Mouse (Mus musculus) spleen, adult 18-20 months (tissue): ENCODE results near the gene Them7.
A peak's percentile ranks its signal among the peaks of the same experiment; 100 is the strongest.

Source experiments
- DNase-seq, 2 experiments: peaks; one replicate each; pipeline ENCODE4 v3.0.0; 2022; ENCODE audit warnings: mixed read lengths in 2 of 2

Them7 gene

DNA sequence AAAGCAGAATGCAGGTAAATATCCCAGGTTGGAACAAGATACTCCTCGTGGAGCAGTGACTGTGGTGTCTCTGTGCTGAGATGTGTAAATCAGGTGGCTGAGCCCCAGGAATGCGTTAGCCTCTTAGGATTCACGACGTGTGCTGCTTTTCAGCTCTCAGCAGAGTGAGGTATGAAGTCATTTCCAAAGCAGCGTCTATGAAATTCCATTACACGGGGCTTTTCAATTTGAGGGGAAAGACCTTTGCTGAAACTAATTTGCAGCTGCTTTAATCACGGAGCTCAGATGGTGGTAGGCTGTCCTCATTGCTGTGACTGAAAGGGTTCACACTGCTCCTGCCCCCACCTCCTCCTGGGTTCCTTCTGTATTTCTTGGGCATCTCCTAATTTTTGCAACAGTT is 87.9 kb downstream of the Them7 start:
- DNase-seq: no peak

DNA sequence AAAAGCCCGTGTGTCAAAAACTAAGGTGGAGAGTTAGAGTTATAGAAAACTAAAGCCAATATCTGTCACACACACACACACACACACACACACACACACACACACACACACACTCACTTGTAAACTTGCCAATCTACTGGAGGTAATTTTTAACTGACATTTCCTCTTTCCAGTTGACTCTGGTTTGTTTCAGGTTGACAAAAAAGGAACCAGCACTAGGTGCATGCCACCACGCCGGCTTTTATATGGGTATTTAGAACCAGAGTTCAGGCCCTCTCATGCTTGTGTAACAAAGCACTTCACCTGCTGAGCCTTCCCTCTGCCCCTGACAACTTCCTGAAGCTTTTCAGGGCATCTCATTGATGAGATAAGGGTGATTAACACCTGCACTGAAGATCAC is 89.0 kb downstream of the Them7 start:
- no peak for DNase-seq

DNA sequence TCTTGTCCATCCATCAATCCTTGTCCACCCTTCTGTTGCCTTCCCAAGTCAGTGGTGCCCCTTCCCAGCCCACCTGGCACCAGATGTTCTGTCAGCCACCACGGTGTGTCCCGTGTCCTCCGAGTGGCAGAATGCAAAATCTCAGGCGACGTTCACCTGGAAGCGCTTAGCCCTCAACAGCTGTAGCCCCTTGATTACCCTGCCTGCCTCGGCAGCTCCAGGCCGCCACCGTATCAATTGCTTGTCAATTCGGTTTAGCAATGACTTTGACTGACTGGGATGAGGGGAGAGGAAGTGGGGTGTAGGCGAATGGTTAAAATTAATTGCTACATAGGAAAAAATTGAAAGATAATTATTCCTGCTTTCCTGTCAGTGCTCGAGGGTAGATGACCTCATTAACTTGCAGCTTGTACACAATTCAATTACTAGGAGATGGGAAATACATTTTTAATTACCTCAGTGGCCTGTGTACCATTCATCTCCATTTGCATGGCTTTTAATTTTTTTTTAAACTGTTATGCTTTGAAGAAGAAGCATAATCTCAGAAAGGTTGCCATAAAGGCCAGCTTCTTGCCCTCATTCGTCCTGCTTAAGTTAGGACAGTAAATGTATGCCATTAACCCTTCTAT is 93.5 kb downstream of the Them7 start:
- no peak for DNase-seq

DNA sequence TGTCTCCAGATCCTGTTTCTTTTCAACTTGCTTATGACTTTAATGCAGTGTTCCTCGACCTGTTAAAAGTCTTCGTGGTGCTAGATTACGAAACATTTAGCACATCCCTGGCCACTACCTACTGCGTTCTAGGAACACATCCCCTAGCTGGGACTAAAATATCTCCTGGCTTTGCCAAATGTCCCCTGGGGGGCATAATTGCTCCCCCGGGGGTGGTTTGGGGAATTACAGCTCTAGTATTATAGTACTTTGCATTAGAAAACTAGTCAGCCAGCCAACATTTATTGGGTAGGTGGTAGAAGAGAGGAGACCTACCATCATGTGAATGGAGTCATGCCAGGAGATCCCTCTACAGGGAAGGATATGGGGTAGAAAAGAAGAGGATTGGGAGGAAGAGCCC is 101.9 kb downstream of the Them7 start:
- DNase-seq: no peak

DNA sequence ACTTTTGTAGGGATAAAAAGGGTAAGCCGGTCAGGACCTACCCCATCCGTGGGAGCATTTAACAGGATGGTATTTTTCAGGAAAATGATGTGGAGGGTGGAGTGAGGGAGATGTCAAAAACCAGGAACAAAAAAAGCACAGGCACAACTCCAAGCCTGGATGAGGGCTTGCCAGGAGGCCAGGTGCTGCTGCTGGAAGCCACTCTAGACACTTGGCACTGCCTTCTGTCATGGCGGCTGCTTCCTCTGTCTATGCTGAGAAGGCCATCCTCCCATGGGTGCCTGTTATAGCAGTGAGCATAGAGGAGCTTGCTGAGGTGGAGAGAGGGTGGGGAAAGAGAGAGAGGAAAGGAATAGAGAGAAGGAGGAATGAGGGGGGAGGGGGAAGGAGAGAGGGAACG is 105.9 kb downstream of the Them7 start:
- DNase-seq: no peak

DNA sequence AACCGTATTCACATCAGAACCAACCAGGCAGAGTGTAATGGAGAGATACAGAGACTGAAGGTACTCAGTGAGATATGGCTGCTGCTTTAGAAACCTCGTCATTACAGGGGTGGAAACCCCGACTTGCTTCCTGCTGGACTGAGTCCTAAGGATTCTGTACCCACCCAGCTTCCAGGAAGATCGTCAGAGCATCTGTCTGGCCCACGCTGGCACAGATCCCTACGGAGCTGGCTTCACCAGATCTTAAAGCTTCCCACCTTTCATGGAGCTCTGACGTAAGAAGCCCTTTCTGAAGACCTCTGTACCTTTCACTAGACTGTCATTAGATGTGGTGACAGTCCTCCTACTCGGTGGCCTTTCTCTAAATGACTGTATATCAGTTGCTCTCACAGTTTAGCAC is 109.0 kb downstream of the Them7 start:
- no peak for DNase-seq

DNA sequence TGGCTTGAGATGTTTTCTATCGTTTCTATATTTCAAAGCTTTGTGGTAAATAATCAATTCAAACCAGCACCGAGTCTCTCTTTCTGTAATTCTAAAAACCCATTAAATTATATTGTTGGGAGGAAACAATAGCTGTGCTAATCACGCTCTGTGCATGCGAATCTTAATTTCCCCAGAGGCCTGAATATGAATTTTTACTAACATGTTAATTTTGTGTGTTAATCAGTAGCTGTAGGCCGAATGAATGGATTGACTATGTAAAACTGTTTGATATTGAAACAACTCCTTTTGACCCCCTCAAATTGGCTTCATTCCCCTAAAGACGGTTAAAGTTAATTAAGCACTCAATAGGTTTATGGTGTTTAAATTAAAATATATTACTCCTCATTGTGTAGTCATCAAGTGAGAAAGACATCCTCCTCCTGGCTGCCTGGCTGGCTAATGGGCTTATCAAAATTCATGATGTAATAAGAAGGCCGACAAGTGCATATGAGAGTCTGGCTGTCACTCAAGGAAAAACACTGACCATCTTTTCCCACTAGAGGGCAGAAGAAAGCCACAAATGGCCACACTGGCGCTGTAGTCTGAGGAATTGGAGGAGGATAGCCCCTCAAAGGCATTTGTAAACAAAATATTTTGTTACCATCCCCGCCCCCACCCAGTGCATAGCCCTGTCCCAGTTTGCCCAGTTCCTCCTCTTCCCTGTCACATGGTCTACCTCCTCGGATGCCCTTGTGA is 110.0 kb downstream of the Them7 start:
- DNase-seq: peak in 1 of 2 experiments; percentile 11

DNA sequence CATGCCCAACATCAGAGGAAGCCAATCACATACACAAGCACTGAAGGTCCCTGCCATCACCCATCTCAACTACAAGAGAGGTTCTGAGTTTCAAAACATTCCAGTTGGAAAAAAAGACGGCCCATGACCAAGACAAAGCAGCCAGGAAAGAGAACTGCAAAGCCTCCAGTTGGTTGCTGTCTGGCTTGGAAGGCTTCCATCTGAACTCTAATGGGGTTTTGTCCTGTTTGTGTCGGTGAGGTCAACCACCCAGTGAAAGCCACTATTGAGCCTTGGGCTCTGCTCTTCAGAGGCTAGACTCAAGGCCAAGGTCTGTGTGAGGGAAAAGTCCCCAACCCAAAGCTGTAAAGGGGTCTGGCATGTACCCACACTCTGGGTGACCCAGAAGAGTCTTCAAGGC is 111.5 kb downstream of the Them7 start:
- no peak for DNase-seq

DNA sequence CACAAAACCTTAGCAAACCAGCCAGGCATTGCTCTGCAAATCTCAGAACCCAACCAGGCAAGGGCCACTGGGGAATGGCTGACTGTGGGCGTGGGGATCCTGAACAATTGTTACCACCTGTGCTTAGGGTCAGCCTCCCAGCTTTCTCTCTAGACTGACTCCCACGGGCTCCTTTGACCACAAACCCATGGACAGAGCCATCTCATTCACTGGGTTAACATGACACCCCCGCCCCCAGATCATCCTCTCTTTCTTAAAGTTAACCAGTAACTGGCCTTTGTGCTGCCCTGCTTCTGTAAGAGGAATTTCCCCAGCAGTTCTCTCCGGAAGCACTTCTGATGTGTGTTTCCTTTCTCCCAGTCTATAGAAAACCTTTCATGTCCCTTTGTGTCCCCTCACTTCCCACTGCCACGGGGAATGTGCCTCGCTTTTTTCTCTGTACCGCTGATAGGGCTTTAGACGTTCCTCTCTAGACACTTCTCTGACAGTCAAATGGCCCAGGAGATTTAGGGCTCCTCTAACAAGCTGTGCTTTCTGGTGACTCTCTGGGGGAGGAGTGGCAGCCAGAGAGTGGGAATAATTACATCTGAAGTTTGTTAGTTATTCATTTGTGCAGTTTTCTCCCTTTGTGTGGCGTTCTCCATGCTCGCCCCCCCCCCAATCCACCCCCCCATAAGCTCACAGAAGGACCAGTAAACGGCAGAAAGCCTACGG is 112.4 kb downstream of the Them7 start:
- no peak for DNase-seq

DNA sequence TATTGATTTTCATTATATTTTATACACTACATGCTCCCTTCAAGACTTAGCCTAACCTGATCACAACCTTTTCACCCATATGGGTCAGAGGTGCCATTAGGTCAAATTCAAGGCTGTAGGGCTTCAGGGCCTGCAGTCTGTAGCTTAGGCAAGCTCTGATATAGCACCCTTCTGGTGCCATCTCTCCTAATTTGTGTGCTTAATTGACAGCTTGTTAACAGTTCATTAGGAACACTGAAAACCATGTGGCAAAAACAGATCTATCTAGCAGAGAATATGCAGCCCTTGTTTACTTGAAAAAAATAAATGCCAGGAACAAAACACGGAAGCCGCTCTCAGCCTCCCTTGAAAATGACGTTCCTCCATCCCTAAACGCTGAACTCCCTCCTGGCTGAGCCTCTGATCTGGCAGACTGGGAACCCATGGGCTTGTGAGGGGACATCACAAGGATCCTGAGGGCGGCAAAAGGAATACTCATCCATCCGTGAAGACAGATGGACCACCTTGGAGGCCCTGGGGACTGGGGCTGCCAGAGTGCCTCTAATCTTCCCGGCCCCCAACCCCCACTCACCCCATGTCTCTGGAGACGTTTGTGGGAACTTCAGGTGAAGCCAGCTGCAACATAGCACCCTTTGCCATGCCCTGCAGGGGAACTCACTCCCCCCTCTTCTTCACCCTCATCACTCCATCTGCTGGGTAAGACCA is 113.2 kb downstream of the Them7 start:
- DNase-seq: no peak

DNA sequence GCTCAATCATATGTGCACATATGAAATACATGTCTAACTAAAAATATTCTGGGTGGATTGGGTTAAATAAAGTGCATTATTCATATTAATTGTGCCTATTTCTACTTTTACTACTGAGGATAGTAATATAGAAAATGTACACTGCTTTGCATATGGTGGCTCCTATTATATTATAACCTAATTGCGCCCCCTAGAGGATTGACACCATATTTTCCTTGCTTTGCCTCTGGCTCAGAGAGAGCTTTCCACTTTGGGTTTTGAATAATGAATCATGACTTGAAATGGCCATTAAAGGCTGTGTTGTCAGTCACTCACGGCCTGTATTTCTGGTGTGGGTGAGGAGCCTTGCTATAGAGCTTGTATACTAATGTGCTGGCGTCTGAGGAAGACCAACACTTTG is 115.9 kb downstream of the Them7 start:
- no peak for DNase-seq

DNA sequence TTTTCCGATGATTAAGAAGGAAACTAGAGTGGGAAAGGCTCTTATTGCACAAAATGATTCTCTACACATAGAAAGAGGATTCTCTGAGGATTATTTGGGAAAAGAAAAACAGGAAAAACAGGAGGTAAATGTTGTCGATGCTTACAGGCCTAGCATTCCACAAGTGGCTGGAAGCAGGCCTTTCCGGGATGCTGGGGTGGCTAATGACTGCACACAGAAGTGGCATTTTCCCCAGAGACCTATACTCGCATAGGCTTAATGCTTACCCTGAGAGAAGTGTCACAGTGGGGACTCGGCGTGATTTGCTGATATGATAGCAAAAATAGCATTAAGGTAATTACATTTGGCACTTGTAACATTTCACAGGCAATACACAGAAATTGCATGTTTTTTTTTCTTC is 124.8 kb downstream of the Them7 start:
- no peak for DNase-seq

DNA sequence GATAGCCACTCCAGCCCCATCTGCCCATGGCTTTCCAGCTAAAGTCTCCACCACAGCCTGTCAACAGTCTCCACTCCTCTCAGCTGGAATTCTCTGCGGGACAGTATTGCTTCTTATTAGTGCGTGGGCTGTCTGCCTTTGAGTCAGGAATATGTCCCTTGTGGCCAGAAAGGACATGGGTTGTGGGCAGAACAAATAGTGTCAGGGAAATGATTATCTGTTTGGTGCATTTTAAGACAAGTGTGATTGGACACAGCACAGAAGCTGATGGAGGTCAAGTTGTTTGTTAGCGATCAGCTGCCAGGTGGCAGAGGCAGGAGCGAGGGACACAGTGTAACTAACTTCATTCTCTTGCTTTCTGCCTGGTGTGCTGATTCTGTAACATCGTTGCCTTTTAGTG is 132.7 kb downstream of the Them7 start:
- DNase-seq: no peak

DNA sequence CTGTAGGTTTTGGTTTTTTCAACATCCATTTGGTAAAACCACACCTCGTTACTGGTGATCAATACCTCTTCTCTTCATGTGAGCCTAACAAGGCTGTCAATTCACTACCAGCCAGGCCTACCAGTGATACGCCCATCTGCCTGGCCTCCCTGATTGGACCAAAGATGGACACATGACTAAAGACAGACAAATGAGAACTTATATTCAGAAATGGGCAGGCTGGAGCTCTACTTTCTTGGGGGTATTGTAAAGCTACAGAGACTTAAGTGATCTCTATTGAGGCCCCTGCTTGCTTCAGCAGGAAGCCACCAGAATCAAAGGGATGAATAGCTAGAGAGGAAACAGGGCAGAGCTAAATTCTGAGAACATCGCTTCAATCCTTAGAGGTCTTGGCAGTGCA is 133.9 kb downstream of the Them7 start:
- no peak for DNase-seq

DNA sequence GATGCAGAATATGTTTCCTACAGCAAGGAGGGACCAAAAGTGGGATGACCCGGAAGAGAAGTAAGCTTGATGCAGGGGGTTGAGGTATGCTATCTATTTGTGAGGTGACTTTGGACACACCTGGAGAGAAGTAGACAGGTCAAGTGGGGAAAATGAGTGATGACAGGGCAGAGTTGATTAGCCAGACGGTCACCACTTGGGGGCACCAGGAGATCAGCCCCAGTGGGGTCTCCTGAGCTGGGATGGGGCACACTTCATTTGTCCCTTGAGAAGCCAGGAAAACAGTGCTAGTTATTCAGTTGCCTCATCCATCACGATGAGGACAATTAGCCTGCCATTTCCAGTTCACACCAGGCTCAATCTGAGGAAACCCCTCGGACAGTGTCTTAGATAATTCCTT is 143.5 kb downstream of the Them7 start:
- DNase-seq: no peak

DNA sequence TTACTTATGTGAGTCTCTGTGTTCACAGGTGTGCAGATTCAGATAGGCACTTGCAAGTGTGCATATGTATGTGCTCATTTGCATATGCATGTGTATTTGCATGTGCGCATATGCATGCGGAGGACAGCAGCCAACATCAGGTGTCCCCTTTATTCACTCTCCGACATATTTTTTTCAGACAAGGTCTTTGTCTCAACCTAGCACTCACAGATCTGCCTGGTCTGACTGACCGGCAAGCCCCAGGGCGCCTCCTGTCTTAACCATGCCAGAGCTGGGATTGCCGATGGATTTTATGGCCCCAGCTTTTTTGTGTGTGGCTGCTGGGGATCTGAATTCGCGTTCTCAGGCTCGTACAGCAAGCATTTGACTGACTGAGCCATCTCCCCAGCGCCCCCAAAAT is 146.1 kb downstream of the Them7 start:
- no peak for DNase-seq

DNA sequence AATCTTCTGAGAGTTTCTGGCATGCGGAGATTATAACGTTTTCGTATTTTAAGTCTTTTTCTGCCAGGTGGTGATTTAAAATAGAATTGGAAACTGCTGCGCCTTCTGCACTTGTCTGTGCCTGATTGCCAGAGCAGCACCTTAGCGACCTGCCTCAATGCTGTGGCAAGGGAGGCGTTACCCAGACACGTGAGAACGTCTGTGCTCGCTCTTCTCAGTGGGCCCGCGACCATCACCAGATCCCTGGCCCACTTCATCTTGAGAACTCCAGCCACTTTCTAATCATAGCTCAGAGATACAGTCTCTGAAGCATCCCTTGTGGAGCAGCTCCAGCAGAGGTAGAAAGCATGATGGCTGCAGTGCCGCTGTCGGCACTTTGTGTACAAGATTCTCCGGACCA is 146.6 kb downstream of the Them7 start:
- DNase-seq: no peak

DNA sequence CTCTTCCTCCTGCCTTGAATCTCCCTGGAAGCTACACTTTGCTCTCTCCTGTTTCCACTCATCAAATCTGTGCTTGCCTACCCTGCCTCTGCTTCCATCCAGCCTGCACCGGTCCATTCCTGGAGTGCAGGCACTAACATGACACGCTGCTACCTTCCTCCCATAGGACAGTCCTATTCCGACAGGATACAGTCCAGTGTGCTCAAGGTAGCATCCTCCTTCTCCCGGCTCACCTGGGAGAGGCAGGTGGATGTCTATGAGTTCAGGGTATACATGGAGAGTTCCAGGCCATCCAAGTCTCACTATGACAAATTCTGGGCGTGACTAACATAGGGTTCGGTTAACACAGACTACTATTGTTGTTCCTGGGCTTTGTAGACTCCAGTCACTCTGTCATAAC is 148.0 kb downstream of the Them7 start:
- no peak for DNase-seq

DNA sequence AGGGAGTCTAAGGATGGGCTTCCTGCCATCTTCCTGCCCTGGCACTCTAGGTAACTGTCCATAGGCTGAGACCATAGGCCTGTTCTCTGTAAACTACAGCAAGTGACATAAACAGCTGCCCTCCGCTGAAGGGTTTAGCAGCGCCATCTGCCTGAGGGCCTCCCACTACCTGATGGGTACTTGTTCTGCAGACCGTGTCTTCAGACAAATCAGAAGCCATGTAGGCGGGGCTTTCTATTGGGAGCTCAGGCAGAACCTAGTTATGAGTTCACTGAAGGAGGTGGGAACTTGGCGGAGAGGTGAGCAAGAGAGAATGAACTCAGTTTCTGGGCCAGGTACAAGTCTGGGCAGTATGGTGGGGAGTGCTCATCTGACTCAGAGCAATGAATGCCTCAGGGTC is 148.6 kb downstream of the Them7 start:
- no peak for DNase-seq

DNA sequence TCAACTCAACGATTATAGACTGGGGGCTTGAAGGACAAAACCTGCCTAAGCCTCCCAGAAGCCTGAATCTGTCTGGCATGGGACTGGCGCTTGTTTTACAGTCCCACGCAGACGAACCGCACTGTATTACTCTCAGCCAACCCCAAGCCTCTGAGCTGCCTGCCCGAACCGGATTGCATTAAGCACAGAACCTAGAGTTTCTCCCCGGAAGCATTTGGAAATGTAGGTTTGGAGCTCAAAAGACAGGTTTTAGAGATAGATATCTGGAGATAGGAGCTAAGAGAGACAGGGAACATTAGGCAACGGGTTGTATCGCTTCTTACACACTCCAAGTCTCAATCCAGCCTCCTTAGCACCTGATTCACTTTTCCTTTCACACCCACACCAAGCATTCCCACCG is 149.5 kb downstream of the Them7 start:
- DNase-seq: no peak

DNA sequence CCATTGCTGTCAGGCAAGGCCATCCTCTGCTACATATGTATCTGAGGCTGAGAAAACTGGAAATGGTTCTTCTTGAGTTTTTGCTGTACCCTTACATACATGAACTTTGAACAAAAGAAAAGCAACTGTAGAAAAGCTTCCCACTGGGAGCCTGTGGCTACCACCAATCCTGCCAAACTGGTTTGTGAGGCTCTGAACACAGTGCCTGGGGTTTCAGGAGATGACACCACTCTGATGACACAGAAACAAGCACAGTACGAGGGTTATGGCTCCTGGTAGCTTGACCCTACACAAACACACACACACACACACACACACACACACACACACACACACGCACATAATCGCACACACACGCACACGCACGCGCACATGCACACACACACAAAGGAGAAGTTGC is 151.1 kb downstream of the Them7 start:
- DNase-seq: no peak

DNA sequence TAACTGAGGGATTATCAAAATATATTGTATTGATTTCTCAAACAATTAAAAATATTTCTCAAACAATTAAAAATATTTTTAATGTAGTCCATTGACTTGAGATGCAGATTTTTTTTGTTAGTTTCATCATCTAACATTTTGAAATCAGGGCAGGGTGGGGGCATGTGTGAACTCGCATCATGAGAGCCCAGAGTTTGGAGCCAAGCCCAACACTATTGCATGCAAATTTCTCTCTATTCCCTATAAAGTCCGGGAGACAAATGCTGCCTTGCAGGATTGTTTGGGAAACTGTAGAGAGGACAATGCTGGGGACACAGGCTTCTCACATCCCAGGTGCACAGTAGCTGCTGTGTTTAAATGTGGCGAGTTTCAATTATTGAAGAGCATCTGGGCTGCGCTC is 151.6 kb downstream of the Them7 start:
- DNase-seq: no peak

DNA sequence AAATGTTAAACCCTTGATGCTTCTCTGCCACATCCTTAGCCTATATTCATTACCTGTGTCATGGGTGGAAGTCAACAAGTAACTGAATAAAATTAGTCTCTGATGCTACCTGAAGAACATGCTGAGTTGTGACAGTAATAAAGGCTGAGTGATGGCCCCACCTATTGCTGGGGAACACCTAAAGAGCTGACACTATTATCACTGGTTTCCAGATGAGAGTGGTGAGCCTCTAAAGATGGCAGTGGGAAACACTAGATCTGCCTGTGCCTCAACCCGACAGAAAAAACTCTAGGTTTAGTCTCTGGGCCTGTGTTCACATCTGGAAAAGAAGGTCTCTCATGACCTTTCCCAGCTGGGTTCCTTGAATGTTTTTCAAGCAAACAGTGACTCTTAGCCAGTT is 155.6 kb downstream of the Them7 start:
- no peak for DNase-seq
